Mouse (Mus musculus) regulatory T cell (primary cell): ENCODE results near the gene Itgb5.

Source experiments
- in situ Hi-C: fragments of 300-600 bp; cut with MboI, MseI; formaldehyde crosslinking; loops from one replicate; pipeline ENCODE4 v1.15.1; 2025; ENCODE audit warnings: high pct_unique_total_duplicates

Gene Itgb5

GRCm38 (mm10) chr16:33829301-33829831 is at the start of gene Itgb5:
TSS of gene Itgb5 (plus strand) at chr16:33829665.
- in situ Hi-C loops, result loop anchor here (5.0 kb wide), 1 partner anchor 53 kb away; no protein-coding TSS in a partner anchor

GRCm38 (mm10) chr16:33781789-33782728 is 47.4 kb upstream of the Itgb5 start:
- in situ Hi-C loops, result no loop called here

GRCm38 (mm10) chr16:33782729-33783091 is 46.8 kb upstream of the Itgb5 start:
- in situ Hi-C loops, result no loop called here

- in situ Hi-C loops, result no loop called here
Observed at GRCm38 (mm10) chr16:33784547-33784946, 44.9 kb upstream of the Itgb5 start.

GRCm38 (mm10) chr16:33785092-33785704 is 44.3 kb upstream of the Itgb5 start:
- in situ Hi-C loops, result no loop called here

- in situ Hi-C loops, result no loop called here
Observed at GRCm38 (mm10) chr16:33786657-33787390, 42.6 kb upstream of the Itgb5 start.

GRCm38 (mm10) chr16:33793846-33794791 is 35.3 kb upstream of the Itgb5 start, which contains the start of gene Muc13:
TSS of gene Muc13 (plus strand) at chr16:33794037.
- in situ Hi-C loops, result no loop called here

GRCm38 (mm10) chr16:33795106-33795505 is 34.4 kb upstream of the Itgb5 start:
- in situ Hi-C loops, result no loop called here

- in situ Hi-C loops, result no loop called here
Observed at GRCm38 (mm10) chr16:33795887-33796286, 33.6 kb upstream of the Itgb5 start.

- in situ Hi-C loops, result no loop called here
Observed at GRCm38 (mm10) chr16:33796756-33797155, 32.7 kb upstream of the Itgb5 start.

- in situ Hi-C loops, result no loop called here
Observed at GRCm38 (mm10) chr16:33797860-33798259, 31.6 kb upstream of the Itgb5 start.

GRCm38 (mm10) chr16:33810002-33810401 is 19.5 kb upstream of the Itgb5 start:
- in situ Hi-C loops, result no loop called here

- in situ Hi-C loops, result no loop called here
Observed at GRCm38 (mm10) chr16:33818413-33819165, 10.9 kb upstream of the Itgb5 start.

GRCm38 (mm10) chr16:33820269-33821178 is 8.9 kb upstream of the Itgb5 start:
- in situ Hi-C loops, result loop anchor here (5.0 kb wide), 2 partner anchors 127 to 287 kb away; no protein-coding TSS in a partner anchor

- in situ Hi-C loops, result loop anchor here (5.0 kb wide), 3 partner anchors 58 to 283 kb away; no protein-coding TSS in a partner anchor
Observed at GRCm38 (mm10) chr16:33824603-33825002, 4.9 kb upstream of the Itgb5 start.

- in situ Hi-C loops, result loop anchor here (5.0 kb wide), 1 partner anchor 54 kb away; no protein-coding TSS in a partner anchor
Observed at GRCm38 (mm10) chr16:33828496-33828895, 969 bp upstream of the Itgb5 start.

- in situ Hi-C loops, result loop anchor here (5.0 kb wide), 1 partner anchor 52 kb away; no protein-coding TSS in a partner anchor
Observed at GRCm38 (mm10) chr16:33829842-33830511, 512 bp downstream of the Itgb5 start.
